Mouse (Mus musculus) MEL (cell line): Measurements from ENCODE around the gene Pde10a.

Experiments used
- CTCF ChIP-seq, 3 experiments: IDR thresholded peaks in 2 of 3; conservative IDR thresholded peaks in 1 of 3; 2 replicates each; pipeline ENCODE4 v1.5.1; 2011 to 2012; ENCODE audit warnings: low read length in 3 of 3, low read depth in 2 of 3, mild to moderate bottlenecking in 2 of 3, improper control_type of control experiment in 1 of 3, inconsistent platforms in 1 of 3, mixed read lengths in 1 of 3, moderate library complexity in 1 of 3; ENCODE audit not compliant: control insufficient read depth in 1 of 3, insufficient read depth in 1 of 3, poor library complexity in 1 of 3, severe bottlenecking in 1 of 3
- EP300 ChIP-seq, 2 experiments: IDR thresholded peaks; 2 replicates each; pipeline ENCODE4 v1.6.1; 2011; ENCODE audit warnings: improper control_type of control experiment in 2 of 2, low read length in 2 of 2, low read depth in 1 of 2, mild to moderate bottlenecking in 1 of 2
- MAX ChIP-seq: IDR thresholded peaks from 2 replicates; pipeline ENCODE4 v1.6.1; 2011; ENCODE audit warnings: low read length, improper control_type of control experiment
- MEF2A ChIP-seq: IDR thresholded peaks from 2 replicates; pipeline ENCODE4 v1.6.1; 2014; ENCODE audit warnings: low read depth, mild to moderate bottlenecking, inconsistent platforms, low read length, improper control_type of control experiment; ENCODE audit not compliant: poor library complexity, insufficient replicate concordance, severe bottlenecking; ENCODE audit errors: extremely low read depth
- MXI1 ChIP-seq: IDR thresholded peaks from 2 replicates; pipeline ENCODE4 v1.6.1; 2011; ENCODE audit warnings: mild to moderate bottlenecking, low read depth, low read length, improper control_type of control experiment
- MYC ChIP-seq: IDR thresholded peaks from 2 replicates; pipeline ENCODE4 v1.6.1; 2011; ENCODE audit warnings: low read depth, mild to moderate bottlenecking, low read length, improper control_type of control experiment, moderate library complexity
- POLR2A ChIP-seq, 2 experiments: IDR thresholded peaks; 2 replicates each; pipeline ENCODE4 v1.6.1; 2011 to 2012; ENCODE audit warnings: low read length in 2 of 2, mild to moderate bottlenecking in 2 of 2, control low read depth in 1 of 2, improper control_type of control experiment in 1 of 2, low read depth in 1 of 2, moderate library complexity in 1 of 2; ENCODE audit not compliant: control insufficient read depth in 1 of 2, insufficient read depth in 1 of 2, poor library complexity in 1 of 2
- POLR2AphosphoS2 ChIP-seq: IDR thresholded peaks from 2 replicates; pipeline ENCODE4 v1.6.1; 2011; ENCODE audit warnings: low read length, improper control_type of control experiment
- USF1 ChIP-seq: IDR thresholded peaks from 2 replicates; pipeline ENCODE4 v1.6.1; 2014; ENCODE audit warnings: low read depth, mild to moderate bottlenecking, inconsistent platforms, low read length, improper control_type of control experiment, moderate library complexity

DNA sequence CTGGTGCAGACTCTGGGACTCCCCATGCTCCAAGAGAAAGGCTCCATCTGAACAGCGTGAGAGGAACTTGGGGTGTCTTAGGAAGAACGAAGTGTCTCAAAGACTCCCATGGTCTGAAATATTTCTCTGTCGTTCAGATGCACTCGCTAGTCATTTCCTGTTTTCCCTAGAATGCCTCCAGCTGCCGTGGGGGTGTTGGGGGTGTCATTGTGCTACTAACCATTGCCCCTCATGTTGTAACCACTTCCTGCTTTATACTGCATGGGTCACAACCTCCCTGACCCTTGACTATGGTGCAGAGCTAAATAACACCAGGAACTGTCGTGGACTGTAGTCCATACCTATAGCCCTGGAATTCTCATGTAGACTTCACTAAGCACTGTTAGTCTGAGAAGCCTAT is 321.3 kb downstream of the Pde10a start:
- no peak for TF ChIP-seq MAX
- TF ChIP-seq MEF2A = no peak
- no peak for TF ChIP-seq CTCF (IDR thresholded peaks at IDR 0.05 in 2 of 3, conservative IDR thresholded peaks at IDR 0.05 in 1 of 3; ENCODE audit: control insufficient read depth in 1 of 3, insufficient read depth in 1 of 3, low read depth in 2 of 3, low read length in 3 of 3, poor library complexity in 1 of 3, severe bottlenecking in 1 of 3)
- no peak for TF ChIP-seq POLR2AphosphoS2
- no peak for TF ChIP-seq USF1
- TF ChIP-seq EP300 (IDR thresholded peaks at IDR 0.05; ENCODE audit: low read depth in 1 of 2, low read length in 2 of 2) = no peak
- no peak for TF ChIP-seq MXI1
- TF ChIP-seq POLR2A (IDR thresholded peaks at IDR 0.05; ENCODE audit: control insufficient read depth in 1 of 2, insufficient read depth in 1 of 2, low read depth in 1 of 2, low read length in 2 of 2, poor library complexity in 1 of 2) = no peak
- TF ChIP-seq MYC = no peak
